Mouse (Mus musculus) C2C12 (cell line): Measurements from ENCODE around the gene Sh3gl3. TPM values are rescaled to one million over a fixed set of nuclear protein-coding genes. Genes with fewer than 3 reads are reported as not detected.
"Not testable (repeated sequence)": the region's sequence is repeated elsewhere in the genome, so short reads cannot be mapped to it uniquely, and the experiment has no call there.

Source experiments
- H3K27me3 ChIP-seq: one replicate; pipeline ENCODE4 v1.6.1; 2011; ENCODE audit not compliant: control insufficient read depth, insufficient read depth, insufficient read length
- H3K36me3 ChIP-seq: one replicate; pipeline ENCODE4 v1.6.1; 2011; ENCODE audit not compliant: control insufficient read depth, insufficient read depth
- H3K4me3 ChIP-seq: one replicate; pipeline ENCODE4 v1.5.1; 2011; ENCODE audit warnings: mild to moderate bottlenecking, control low read depth; ENCODE audit not compliant: poor library complexity, insufficient read depth, severe bottlenecking
- H3K79me2 ChIP-seq: one replicate; pipeline ENCODE4 v1.6.1; 2011; ENCODE audit not compliant: control insufficient read depth, insufficient read depth
- H3K79me3 ChIP-seq: one replicate; pipeline ENCODE4 v1.6.1; 2011; ENCODE audit warnings: low read depth, control low read depth
- H3ac ChIP-seq: one replicate; pipeline ENCODE3; 2011; ENCODE audit warnings: low read depth; ENCODE audit not compliant: control insufficient read depth, insufficient read length
- CEBPB ChIP-seq: IDR thresholded peaks from one replicate; pipeline ENCODE4 v1.6.1; 2011; ENCODE audit warnings: low read depth, mild to moderate bottlenecking, control low read depth, moderate library complexity
- CTCF ChIP-seq: IDR thresholded peaks from one replicate; pipeline ENCODE4 v1.5.1; 2011; ENCODE audit not compliant: control insufficient read depth, insufficient read depth, insufficient read length
- FOSL1 ChIP-seq: IDR thresholded peaks from one replicate; pipeline ENCODE4 v1.8.0; 2011; ENCODE audit warnings: mild to moderate bottlenecking, low read length; ENCODE audit not compliant: poor library complexity, insufficient read depth, severe bottlenecking
- MAX ChIP-seq: IDR thresholded peaks from one replicate; pipeline ENCODE4 v1.6.1; 2011; ENCODE audit warnings: mild to moderate bottlenecking, control low read depth
- MYOD1 ChIP-seq: IDR thresholded peaks from one replicate; pipeline ENCODE4 v1.6.1; 2011; ENCODE audit warnings: low read depth; ENCODE audit not compliant: control insufficient read depth, insufficient read length
- MYOG ChIP-seq: IDR thresholded peaks from one replicate; pipeline ENCODE4 v1.6.1; 2011; ENCODE audit not compliant: control insufficient read depth, insufficient read length; ENCODE audit errors: extremely low read depth
- USF1 ChIP-seq: IDR thresholded peaks from one replicate; pipeline ENCODE4 v1.6.1; 2011; ENCODE audit warnings: low read depth, mild to moderate bottlenecking, control low read depth, moderate library complexity
- polyA plus RNA-seq: library from polyadenylated mRNA; unstranded; fragments of >200 nt; fragmentation: generic; extraction: Trizol; gene quantifications from one replicate; pipeline ENCODE4 v1.2.1, GENCODE M21; 2012; ENCODE audit warnings: missing spikeins

The Sh3gl3 gene
- polyA plus RNA-seq, 1 experiment, result 1.1 TPM

DNA sequence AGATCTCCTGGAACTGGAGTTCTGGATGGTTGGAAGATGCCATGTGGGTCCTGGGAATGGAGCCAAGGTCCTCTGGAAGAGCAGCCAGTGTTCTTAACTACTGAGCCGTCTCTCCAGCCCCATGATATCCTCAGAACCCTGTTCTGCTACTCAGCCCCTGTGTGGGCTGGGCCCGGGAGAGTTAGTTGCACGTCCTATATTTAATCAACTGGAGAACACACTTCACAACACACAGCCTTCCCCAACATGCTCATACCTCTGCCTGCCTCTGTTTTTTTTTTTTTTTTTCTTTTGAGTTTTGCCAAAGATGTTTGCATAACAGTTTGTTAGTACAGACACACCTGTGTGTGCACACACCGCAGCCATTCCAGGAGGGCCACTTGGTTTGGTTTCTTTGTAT lies 91.7 kb downstream of the Sh3gl3 start:
- Histone ChIP-seq H3K36me3 (no peaks in the 10 kb centered on the region), H3K79me3 (no peaks in the 10 kb centered on the region), H3ac (no peak overlapping the region), H3K27me3 (peaks cover 17% of the 10 kb centered on the region), H3K4me3 (no peak overlapping the region), H3K79me2 (no peaks in the 10 kb centered on the region)
- TF ChIP-seq MYOG (no peak), CTCF (no peak), MAX (no peak), MYOD1 (no peak), USF1 (no peak), FOSL1 (no peak), CEBPB (no peak)

DNA sequence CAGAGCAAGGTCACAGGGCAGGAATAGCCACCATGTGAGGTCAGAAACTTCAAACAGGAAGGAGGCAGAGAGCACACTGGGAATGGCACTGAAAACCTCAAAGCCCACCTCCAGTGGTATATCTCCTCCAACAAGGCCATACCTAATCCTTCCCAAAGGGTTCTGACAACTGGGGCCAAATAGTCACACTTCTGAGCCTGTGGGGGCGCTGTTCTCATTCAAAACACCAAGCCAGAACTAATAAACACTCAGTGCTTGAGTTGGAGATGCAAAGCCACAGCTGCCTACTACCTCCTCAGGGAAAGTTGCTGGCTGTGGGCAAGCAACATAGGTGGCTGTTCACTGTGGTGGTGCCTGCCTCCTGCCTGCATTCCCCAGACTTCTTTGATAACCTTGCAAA lies 96.3 kb downstream of the Sh3gl3 start:
- Histone ChIP-seq H3ac (no peak overlapping the region), H3K79me2 (no peaks in the 10 kb centered on the region), H3K27me3 (peaks cover 5% of the 10 kb centered on the region), H3K4me3 (no peak overlapping the region), H3K79me3 (no peaks in the 10 kb centered on the region), H3K36me3 (no peaks in the 10 kb centered on the region)
- TF ChIP-seq MYOD1 (no peak), MYOG (no peak), USF1 (no peak), CEBPB (no peak), CTCF (no peak), MAX (no peak), FOSL1 (no peak)

GRCm38 (mm10) chr7:82271742-82272141 lies 98.1 kb downstream of the Sh3gl3 start:
- no peak for TF ChIP-seq FOSL1
- no peak for TF ChIP-seq MYOD1
- TF ChIP-seq MYOG, result no peak
- no peak for TF ChIP-seq CTCF
- TF ChIP-seq MAX, result no peak
- TF ChIP-seq USF1, result no peak
- no peak for TF ChIP-seq CEBPB
- peaks cover under 1% of the 10 kb centered on the region for H3K27me3 ChIP-seq
- no peak overlapping the region for H3ac ChIP-seq
- H3K79me3 ChIP-seq, result no peaks in the 10 kb centered on the region
- H3K36me3 ChIP-seq, result no peaks in the 10 kb centered on the region
- no peaks in the 10 kb centered on the region for H3K79me2 ChIP-seq
- H3K4me3 ChIP-seq, result no peak overlapping the region

- not testable (repeated sequence) for H3K4me3 ChIP-seq, H3K27me3 ChIP-seq, H3K79me2 ChIP-seq, H3K79me3 ChIP-seq, H3ac ChIP-seq, H3K36me3 ChIP-seq
These were observed 99.2 kb downstream of the Sh3gl3 start for GRCm38 (mm10) chr7:82272875-82273274.

DNA sequence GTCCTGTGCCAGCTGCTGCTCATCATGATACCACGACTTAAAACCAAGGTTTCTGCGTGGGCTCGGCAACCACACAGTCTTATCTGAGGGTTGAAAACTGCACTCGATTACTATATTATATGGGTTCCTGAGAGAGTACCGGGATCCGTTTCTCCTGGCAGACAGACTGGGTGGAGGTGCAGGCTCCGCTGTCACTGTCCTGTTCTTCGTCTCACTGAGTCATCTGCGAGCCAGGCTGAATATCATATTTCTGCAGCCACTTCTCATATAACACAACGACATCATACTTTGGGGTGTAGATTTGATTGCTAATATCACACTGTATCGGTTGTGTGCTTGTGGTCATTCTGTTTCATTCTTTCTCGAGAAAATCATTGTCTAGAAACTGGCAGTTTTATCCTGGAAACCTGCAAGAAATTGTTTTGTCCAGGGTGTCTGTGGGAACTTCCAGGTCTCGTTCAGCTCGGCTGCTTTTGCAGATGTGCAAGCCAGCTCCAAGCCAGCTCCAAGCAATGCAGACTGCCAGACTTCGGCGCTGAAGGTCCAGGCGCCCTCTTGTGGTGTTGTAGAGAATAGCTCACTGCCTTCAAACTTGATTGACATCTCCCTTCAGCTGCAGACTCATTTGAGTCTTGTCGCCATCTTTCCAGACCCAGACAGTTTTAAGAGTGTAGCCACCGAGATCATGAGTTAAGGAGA lies 100.5 kb downstream of the Sh3gl3 start:
- Histone ChIP-seq H3K36me3 (no peaks in the 10 kb centered on the region), H3K79me2 (no peaks in the 10 kb centered on the region), H3K79me3 (no peaks in the 10 kb centered on the region), H3K4me3 (no peak overlapping the region), H3ac (no peak overlapping the region), H3K27me3 (no peaks in the 10 kb centered on the region)
- TF ChIP-seq MYOG, result no peak
- no peak for TF ChIP-seq MAX
- no peak for TF ChIP-seq CEBPB
- TF ChIP-seq CTCF, result peak; percentile 41
- TF ChIP-seq FOSL1, result no peak
- no peak for TF ChIP-seq MYOD1

DNA sequence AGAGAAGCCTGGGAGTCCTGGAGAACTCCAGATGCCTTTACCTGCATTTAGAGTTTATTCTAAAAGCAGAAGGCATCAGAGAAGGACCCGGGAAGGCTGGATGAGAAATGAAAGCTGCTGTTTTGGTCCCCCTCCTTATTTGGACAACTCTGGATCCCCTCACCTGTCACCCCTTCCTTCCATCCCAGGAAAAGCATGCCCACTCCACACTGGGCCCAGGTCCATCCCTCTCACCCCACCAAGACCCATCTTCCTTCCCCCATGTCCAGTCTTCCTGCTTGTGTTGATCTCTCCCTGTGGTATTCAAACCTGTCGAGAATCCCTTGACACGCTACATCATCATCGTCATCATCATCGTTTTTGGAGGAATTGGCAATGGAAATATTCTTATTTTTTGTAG lies 101.3 kb downstream of the Sh3gl3 start:
- Histone ChIP-seq H3K27me3 (no peaks in the 10 kb centered on the region), H3K79me3 (no peaks in the 10 kb centered on the region), H3ac (no peak overlapping the region), H3K79me2 (no peaks in the 10 kb centered on the region), H3K4me3 (no peak overlapping the region), H3K36me3 (no peaks in the 10 kb centered on the region)
- no peak for TF ChIP-seq CEBPB
- no peak for TF ChIP-seq MYOD1
- TF ChIP-seq MYOG, result no peak
- TF ChIP-seq CTCF, result no peak
- TF ChIP-seq MAX, result no peak
- no peak for TF ChIP-seq FOSL1
- TF ChIP-seq USF1, result no peak
